In genomic region chr7:144052076-144052475, GRCm38 (mm10) we compare ENCODE assay signal across 10 mouse cellular contexts. TPM values are rescaled to one million over a fixed set of nuclear protein-coding genes. Genes with fewer than 3 reads are reported as not detected.
A peak's percentile ranks its signal among the peaks of the same experiment; 100 is the strongest.
DNase-seq lines count a peak whose midpoint lies in the region; ATAC-seq and TF ChIP-seq lines count a peak whose summit lies in the region.
"Had no signal": no experiment of that assay in that cellular context is flagged by ENCODE, and none has a peak within 500 bp of the region (broad histone marks: within the 10 kb centered on the region; RNA-seq: fewer than 3 reads in every experiment).

No protein-coding gene starts in this region.

- DNase-seq in kidney, adult 18-20 months, result peak; percentile 50
- peak; percentile 26 for DNase-seq in brain, adult 2 months (ENCODE audit: low read depth, low spot score)
- DNase-seq in kidney, postnatal 0 days (ENCODE audit: low spot score), result peak; percentile 52
- DNase-seq in lung, postnatal 4 days, result peak; percentile 23 to 53
- DNase-seq in spleen, postnatal 10 days (ENCODE audit: low spot score in 2 of 2), result no peak
- DNase-seq in layer of hippocampus, adult 8-10 months (ENCODE audit: low spot score in 2 of 2), result no peak

- H3K4me2 ChIP-seq in kidney, embryonic 16.5 days (replicated peaks; ENCODE audit: low read depth, low read length), result no peak overlapping the region
- H3K4me2 ChIP-seq in kidney, postnatal 0 days (ENCODE audit: low read length), result no peak overlapping the region

- 7% methylated on average over 12 of the region's 12 CpGs for WGBS in kidney, embryonic 16.5 days
- WGBS in kidney, postnatal 0 days, result 4% methylated on average over 12 of the region's 12 CpGs

- no peak for ATAC-seq in kidney, embryonic 16.5 days (ENCODE audit: low FRiP score, low TSS enrichment)
- ATAC-seq in kidney, postnatal 0 days (replicated peaks; ENCODE audit: low FRiP score, low read depth), result no peak
- no peak for ATAC-seq in monocyte, adult 5-6 weeks (replicated peaks; ENCODE audit: insufficient number of reproducible peaks, low FRiP score, low TSS enrichment, poor library complexity, severe bottlenecking)

- no peak overlapping the region for H3K27ac ChIP-seq in kidney, embryonic 16.5 days (ENCODE audit: low read length)
- H3K27ac ChIP-seq in kidney, postnatal 0 days, result no peak overlapping the region

- H3K4me1 ChIP-seq in kidney, embryonic 16.5 days (ENCODE audit: insufficient read depth, low read length), result peaks cover 7% of the 10 kb centered on the region; the same call in 1 of the 2 replicates
- H3K4me1 ChIP-seq in kidney, postnatal 0 days (replicated peaks; ENCODE audit: insufficient read depth, low read length), result no peaks in the 10 kb centered on the region

- no peaks in the 10 kb centered on the region for H3K27me3 ChIP-seq in kidney, embryonic 16.5 days (ENCODE audit: insufficient read depth, low read length)
- H3K27me3 ChIP-seq in kidney, postnatal 0 days (ENCODE audit: insufficient read depth, low read length), result no peaks in the 10 kb centered on the region

- H3K4me3 ChIP-seq in kidney, embryonic 16.5 days (ENCODE audit: low read length), result no peak overlapping the region
- H3K4me3 ChIP-seq in kidney, postnatal 0 days (replicated peaks; ENCODE audit: low read depth, low read length), result no peak overlapping the region
- H3K4me3 ChIP-seq: myocyte had no signal

- peak; percentile 59 for TF ChIP-seq CTCF in kidney, postnatal 0 days (IDR thresholded peaks at IDR 0.05; ENCODE audit: low read depth)

- no peak overlapping the region for H3K9ac ChIP-seq in kidney, embryonic 16.5 days (replicated peaks; ENCODE audit: low read length)
- no peak overlapping the region for H3K9ac ChIP-seq in kidney, postnatal 0 days (ENCODE audit: low read depth, low read length)

- H3K9me3 ChIP-seq in kidney, embryonic 16.5 days (ENCODE audit: low read length), result no peaks in the 10 kb centered on the region; the same call in 1 of the 2 replicates
- no peaks in the 10 kb centered on the region for H3K9me3 ChIP-seq in kidney, postnatal 0 days (replicated peaks; ENCODE audit: low read length)
- H3K9me3 ChIP-seq: G1E had no signal

- no peaks in the 10 kb centered on the region for H3K36me3 ChIP-seq in kidney, embryonic 16.5 days (ENCODE audit: insufficient read depth, low read length)
- H3K36me3 ChIP-seq in kidney, postnatal 0 days (ENCODE audit: insufficient read depth, low read length), result no peaks in the 10 kb centered on the region
- H3K36me3 ChIP-seq: G1E had no signal

RNA-seq across cellular contexts. Expression of gene Shank2, which starts 50.3 kb away (rescaled TPM):
- 3.6 and 4.0 TPM in 2 replicates for polyA plus RNA-seq in kidney, embryonic 16.5 days (2015; fragmentation: Nextera tagmentation; extraction: Ambion mirVana)
- 2.6 and 3.0 TPM in 2 replicates for polyA plus RNA-seq in kidney, postnatal 0 days (2015; fragmentation: Nextera tagmentation; extraction: Ambion mirVana)
- total RNA-seq in layer of hippocampus, adult 8-10 months (2022), result 100 to 1,000 TPM; 100 to 137 (median 119) TPM
- 0.10 TPM in 1 of 3 replicates, not detected in the others for total RNA-seq in monocyte, adult 5-6 weeks (2017)
- polyA plus RNA-seq: G1E had no signal

Comparison
In these comparisons a context has a peak if more than half of its experiments do, and no peak if none do; other contexts are left out.
1. DNase-seq: peak in kidney, adult 18-20 months (single experiment), brain, adult 2 months (single experiment), kidney, postnatal 0 days (single experiment) and lung, postnatal 4 days (2 of 2); none in spleen, postnatal 10 days (0 of 2) and layer of hippocampus, adult 8-10 months (0 of 2).
2. RNA of gene Shank2, which starts 50.3 kb away (total RNA-seq): 100 to 137 TPM in layer of hippocampus, adult 8-10 months; 0.10 TPM in monocyte, adult 5-6 weeks; every median in the first group is over 10 times any median in the second.